Mouse (Mus musculus) megakaryocyte, embryonic 14.5 days (primary cell): Measurements from ENCODE around the gene Alg9.

Experiments
- FLI1 ChIP-seq: IDR thresholded peaks from 2 replicates; pipeline ENCODE4 v1.6.1; 2012; ENCODE audit warnings: low read length, inconsistent platforms, mixed read lengths
- GATA1 ChIP-seq: IDR thresholded peaks from 3 replicates; pipeline ENCODE4 v1.6.1; 2012; ENCODE audit warnings: mixed read lengths, low read length, inconsistent platforms, borderline replicate concordance

DNA sequence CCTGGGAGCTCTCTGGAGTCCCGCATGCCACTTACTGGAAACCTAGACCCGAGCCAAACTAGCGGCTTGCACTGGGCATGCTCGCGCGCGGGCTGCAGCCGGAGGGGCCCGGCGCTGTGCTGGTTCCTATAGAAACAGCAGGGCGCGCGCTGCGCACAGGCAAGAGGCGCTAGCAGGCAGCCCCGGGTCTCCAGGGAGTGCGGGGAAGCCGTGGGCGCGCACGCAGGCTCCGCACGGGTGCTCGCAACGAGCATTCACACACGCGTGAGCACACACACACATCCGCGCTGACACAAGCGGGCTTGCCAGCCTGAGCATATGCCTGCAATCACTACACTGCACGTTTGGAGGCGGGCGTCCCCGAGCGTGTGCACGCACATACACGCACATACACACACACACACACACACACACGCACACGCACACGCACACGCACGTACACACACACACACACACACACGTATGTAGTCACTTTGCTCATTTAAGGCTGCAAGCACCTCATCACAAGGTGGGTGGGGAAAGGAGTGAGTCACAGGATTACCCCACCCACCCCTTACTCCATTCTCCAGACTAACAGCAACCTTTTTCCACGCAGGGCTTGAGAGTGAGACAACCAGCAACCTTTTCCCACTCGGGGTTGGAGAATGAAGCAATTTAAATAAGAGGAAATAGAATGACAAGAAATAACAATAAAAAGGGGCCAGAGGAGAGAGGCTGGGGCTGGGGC is 46.7 kb upstream of the Alg9 start:
- TF ChIP-seq GATA1 = no peak
- TF ChIP-seq FLI1 = no peak
